Mouse (Mus musculus) megakaryocyte progenitor cell, adult 5-6 weeks (primary cell): ENCODE measurements around the gene Hist1h4n. TPM values are rescaled to one million over a fixed set of nuclear protein-coding genes. Genes with fewer than 3 reads are reported as not detected.
"Not testable (repeated sequence)": the region's sequence is repeated elsewhere in the genome, so short reads cannot be mapped to it uniquely, and the experiment has no call there.

Experiments
- ATAC-seq: replicated peaks from 2 replicates; pipeline ENCODE4 v1.8.0; 2016; ENCODE audit warnings: mild to moderate bottlenecking, moderate TSS enrichment, inconsistent platforms; ENCODE audit not compliant: poor library complexity
- total RNA-seq, 2 experiments: library from RNA; stranded (forward) in 1 of 2; stranded (reverse) in 1 of 2; fragments of 157-497, 149-512 nt in 1 of 2; fragments of 200-1000 nt in 1 of 2; gene quantifications; 2 replicates each; pipeline versions ENCODE4 v1.2.3 to v1.2.4; 2015 to 2017

Hist1h4n gene
- total RNA-seq (2015): 48.7 and 53.0 TPM in 2 replicates
- total RNA-seq (2017): 1,698 and 2,087 TPM in 2 replicates

- peak; percentile 46 for ATAC-seq
These were observed at the start of gene Hist1h4n for GRCm38 (mm10) chr13:21831418-21832394. Gene Hist1h4n, minus strand, starts transcription at chr13:21832196.

DNA sequence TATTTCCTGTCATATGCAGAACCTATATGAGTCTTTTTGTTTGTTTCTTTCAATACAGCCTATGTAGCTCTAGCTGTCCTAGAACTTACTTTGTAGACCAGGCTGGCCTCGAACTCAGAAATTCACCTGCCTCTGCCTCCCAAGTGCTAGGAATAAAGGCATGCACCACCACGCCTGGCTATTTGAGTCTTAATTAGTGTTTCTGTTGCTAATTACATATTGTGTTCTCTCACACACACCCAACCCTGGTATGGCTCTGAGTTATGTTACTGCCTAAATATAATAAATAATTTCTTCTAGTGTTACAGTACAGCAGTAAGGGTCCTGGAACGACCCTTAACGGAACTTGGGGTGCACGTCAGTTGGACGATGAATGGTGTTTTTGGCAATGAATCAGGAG, 48.7 kb upstream of the Hist1h4n start:
- ATAC-seq: no peak

- ATAC-seq: not testable (repeated sequence)
These were observed 33.5 kb upstream of the Hist1h4n start for GRCm38 (mm10) chr13:21865503-21865902.

GRCm38 (mm10) chr13:21861608-21862007, 29.6 kb upstream of the Hist1h4n start:
- ATAC-seq: no peak

- peak; percentile 18 for ATAC-seq
These were observed 23.7 kb upstream of the Hist1h4n start for GRCm38 (mm10) chr13:21855698-21856162.

DNA sequence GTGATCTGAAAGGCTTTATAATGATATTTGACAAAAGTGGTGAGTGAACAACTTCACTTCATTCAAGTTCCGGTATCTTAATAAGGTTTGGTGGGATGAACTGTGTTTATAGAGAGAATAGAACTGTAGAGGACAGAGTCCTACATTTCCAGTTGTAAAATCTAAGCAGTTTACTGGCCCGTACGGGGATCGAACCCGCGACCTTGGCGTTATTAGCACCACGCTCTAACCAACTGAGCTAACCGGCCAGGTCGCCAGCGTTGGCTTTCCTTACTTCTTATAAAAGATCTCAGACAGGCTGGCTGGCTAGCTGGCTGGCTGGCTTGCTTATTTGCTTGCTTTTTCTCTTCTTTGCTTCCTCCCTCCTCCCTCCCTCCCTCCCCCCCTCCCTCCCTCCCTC, 23.1 kb upstream of the Hist1h4n start:
- ATAC-seq: peak; percentile 41

- ATAC-seq: peak; percentile 59
These were observed 20.4 kb upstream of the Hist1h4n start for GRCm38 (mm10) chr13:21852215-21852945.

DNA sequence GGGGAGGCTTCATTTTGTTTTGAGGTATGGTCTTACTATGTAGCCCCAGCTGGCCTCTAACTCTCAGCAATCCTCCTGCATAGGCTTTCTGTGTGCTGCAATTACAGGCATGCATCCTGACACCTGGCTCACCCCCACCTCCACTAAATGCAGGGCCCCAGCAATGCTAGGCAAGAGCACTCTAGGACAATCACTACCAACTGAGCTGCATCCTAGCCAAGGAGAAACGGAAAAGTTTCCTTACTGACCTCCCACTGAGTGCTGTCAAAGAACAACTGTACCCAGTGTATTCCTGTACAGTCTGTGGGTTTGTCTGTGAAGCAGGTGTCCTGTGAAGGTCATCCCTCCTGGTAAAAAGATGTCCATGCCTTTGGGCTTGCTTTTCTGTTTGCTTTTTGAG, 18.7 kb upstream of the Hist1h4n start:
- ATAC-seq: not testable (repeated sequence)

- no peak for ATAC-seq
These were observed 15.9 kb upstream of the Hist1h4n start for GRCm38 (mm10) chr13:21847883-21848282.

GRCm38 (mm10) chr13:21846356-21846755, 14.4 kb upstream of the Hist1h4n start:
- ATAC-seq: peak; percentile 92

GRCm38 (mm10) chr13:21840508-21840907, 8.5 kb upstream of the Hist1h4n start:
- peak; percentile 99 for ATAC-seq

DNA sequence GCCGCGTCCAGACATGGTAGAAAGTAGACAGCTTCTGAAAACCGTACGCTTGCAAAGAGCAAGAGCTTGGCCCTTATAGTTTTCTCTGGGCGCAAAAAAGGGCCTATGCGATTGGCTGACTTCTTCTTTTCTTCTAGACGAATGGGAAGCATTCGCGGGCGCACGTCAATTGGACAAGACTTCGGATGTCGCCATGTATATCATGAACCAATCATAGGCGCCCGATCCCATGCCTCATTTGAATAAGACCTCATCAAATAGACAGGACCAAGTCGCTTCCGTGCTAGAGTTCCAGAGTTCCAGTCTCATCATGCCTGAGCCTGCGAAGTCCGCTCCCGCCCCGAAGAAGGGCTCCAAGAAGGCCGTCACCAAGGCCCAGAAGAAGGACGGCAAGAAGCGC, 1.5 kb upstream of the Hist1h4n start, which contains the start of the genes Hist1h2ap and Hist1h2br:
Hist1h2ap (minus strand) TSS at position 47 of the 400 bp plus-strand sequence.
Hist1h2br (plus strand) TSS at position 283 of the 400 bp plus-strand sequence.
- ATAC-seq: peak; percentile 67

- ATAC-seq: no peak
These were observed 1.7 kb downstream of the Hist1h4n start for GRCm38 (mm10) chr13:21830344-21830743.

GRCm38 (mm10) chr13:21828511-21828910, 3.5 kb downstream of the Hist1h4n start:
- no peak for ATAC-seq

- peak; percentile 71 for ATAC-seq
These were observed 11.7 kb downstream of the Hist1h4n start for GRCm38 (mm10) chr13:21820082-21820890.

DNA sequence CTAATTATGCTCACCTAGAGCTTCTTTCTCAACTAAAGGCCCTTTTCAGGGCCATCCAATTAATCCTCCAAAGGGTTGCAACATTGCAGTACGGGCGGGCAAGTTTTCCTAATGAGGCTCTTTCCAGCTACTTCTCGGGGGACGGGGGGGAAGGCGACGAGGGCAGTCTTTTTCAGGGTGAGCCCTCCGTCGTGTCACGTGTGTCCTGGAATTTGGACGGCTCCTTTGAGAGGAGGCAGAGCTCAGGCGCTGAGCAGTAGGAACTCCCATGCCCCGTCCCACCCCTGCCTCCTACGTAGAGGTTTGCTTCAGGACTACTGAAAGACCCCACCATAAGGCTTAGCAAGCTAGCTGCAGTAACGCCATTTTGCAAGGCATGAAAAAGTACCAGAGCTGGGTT, 19.9 kb downstream of the Hist1h4n start:
- ATAC-seq: peak; percentile 49

- ATAC-seq: peak; percentile 52
These were observed 20.5 kb downstream of the Hist1h4n start, which contains the start of gene Hist1h4m for GRCm38 (mm10) chr13:21811539-21811938. Gene Hist1h4m, plus strand, starts transcription at chr13:21811746.

DNA sequence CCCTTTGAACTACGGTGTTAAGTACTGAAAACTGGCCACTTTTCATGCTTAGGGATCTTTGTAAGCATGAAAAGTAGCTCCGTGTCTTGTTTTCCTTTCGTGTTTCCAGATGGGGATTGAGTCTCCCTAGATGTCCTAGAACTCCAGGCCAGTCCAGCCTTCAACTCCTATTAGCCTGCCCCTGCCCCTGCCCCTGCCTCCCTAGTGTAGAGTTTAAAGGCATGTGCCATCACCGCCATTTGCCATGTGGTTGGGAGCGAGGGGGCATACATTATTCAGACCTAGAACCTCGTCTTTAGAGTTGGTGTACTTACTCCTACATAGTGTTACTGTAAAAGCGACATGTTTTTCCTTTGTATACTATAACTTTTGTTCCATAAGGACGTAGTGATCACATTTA, 20.9 kb downstream of the Hist1h4n start:
- ATAC-seq: peak; percentile 24

- ATAC-seq: peak; percentile 69
These were observed 21.9 kb downstream of the Hist1h4n start, which contains the start of the genes Hist1h2bq and Hist1h2ao for GRCm38 (mm10) chr13:21810073-21810472. Gene Hist1h2bq, minus strand, starts transcription at chr13:21810197. Gene Hist1h2ao, plus strand, starts transcription at chr13:21810465.

- ATAC-seq: peak; percentile 99
These were observed 28.9 kb downstream of the Hist1h4n start for GRCm38 (mm10) chr13:21803058-21803457.
